Mouse (Mus musculus) midbrain, embryonic 10.5 days (tissue): ENCODE data around the gene Rasa3. TPM values are rescaled to one million over a fixed set of nuclear protein-coding genes. Genes with fewer than 3 reads are reported as not detected.

ENCODE experiments used
- DNase-seq: peaks from one replicate; pipeline ENCODE4 v3.0.0-alpha.2; 2017; ENCODE audit warnings: low spot score
- H3K27ac ChIP-seq: fragments of 300-500 bp; sonication (generic); replicated peaks from 2 replicates; pipeline ENCODE4 v1.5.1; 2016; ENCODE audit warnings: mild to moderate bottlenecking
- H3K27me3 ChIP-seq: fragments of 300-500 bp; sonication (generic); 2 replicates; pipeline ENCODE4 v1.6.1; 2016; ENCODE audit warnings: low read depth, mild to moderate bottlenecking; ENCODE audit not compliant: poor library complexity, severe bottlenecking
- H3K36me3 ChIP-seq: fragments of 300-500 bp; sonication (generic); 2 replicates; pipeline ENCODE4 v1.6.1; 2016; ENCODE audit warnings: mild to moderate bottlenecking, moderate library complexity
- H3K4me1 ChIP-seq: fragments of 300-500 bp; sonication (generic); 2 replicates; pipeline ENCODE4 v1.6.1; 2016
- H3K4me3 ChIP-seq: fragments of 300-500 bp; sonication (generic); 2 replicates; pipeline ENCODE4 v1.5.1; 2016; ENCODE audit warnings: mild to moderate bottlenecking, moderate library complexity
- H3K9me3 ChIP-seq: fragments of 300-500 bp; sonication (generic); replicated peaks from 2 replicates; pipeline ENCODE4 v1.6.1; 2016; ENCODE audit warnings: mild to moderate bottlenecking
- WGBS: fragments of 180-500 bp; shearing (Covaris S2); methylation state at CpG from one replicate; pipeline ENCODE4 v1.1.7; 2016; 5-methylcytosine and 5-hydroxymethylcytosine counted together
- polyA plus RNA-seq: library from polyadenylated mRNA; unstranded; fragments of >200 nt; fragmentation: Nextera tagmentation; extraction: Ambion mirVana; gene quantifications from 2 replicates; pipeline ENCODE4 v1.2.1, GENCODE M21; 2016

The Rasa3 gene
- polyA plus RNA-seq, 1 experiment from 2014 or later = 27.4 TPM

- Histone ChIP-seq H3K4me1 (peaks cover 33% of the 10 kb centered on the region), H3K36me3 (no peaks in the 10 kb centered on the region), H3K27ac (peak overlapping the region; percentile 89), H3K9me3 (no peaks in the 10 kb centered on the region), H3K4me3 (peak overlapping the region; percentile 81), H3K27me3 (peaks cover 27% of the 10 kb centered on the region)
- peak; percentile 73 for DNase-seq
- WGBS = under 1% methylated on average over 47 of the region's 47 CpGs
These were observed 546 bp downstream of the Rasa3 start for GRCm38 (mm10) chr8:13676701-13677412.

GRCm38 (mm10) chr8:13676302-13676700 lies 1.1 kb downstream of the Rasa3 start:
- under 1% methylated on average over 12 of the region's 12 CpGs for WGBS
- Histone ChIP-seq H3K9me3 (no peaks in the 10 kb centered on the region), H3K4me3 (peak overlapping the region; percentile 81), H3K36me3 (no peaks in the 10 kb centered on the region), H3K27ac (peak overlapping the region; percentile 89), H3K27me3 (peaks cover 27% of the 10 kb centered on the region), H3K4me1 (peaks cover 33% of the 10 kb centered on the region)
- peak; percentile 59 for DNase-seq

- 56% methylated on average over 8 of the region's 8 CpGs for WGBS
- peaks cover 33% of the 10 kb centered on the region for H3K4me1 ChIP-seq
- H3K27ac ChIP-seq = peak overlapping the region; percentile 89; the same call in 1 of the 2 replicates
These were observed 1.9 kb downstream of the Rasa3 start for GRCm38 (mm10) chr8:13675524-13675923.

GRCm38 (mm10) chr8:13675121-13675520 lies 2.3 kb downstream of the Rasa3 start:
- DNase-seq = no peak
- H3K4me1 ChIP-seq = peaks cover 35% of the 10 kb centered on the region
- H3K27ac ChIP-seq = no peak overlapping the region
- H3K9me3 ChIP-seq = no peaks in the 10 kb centered on the region
- no peaks in the 10 kb centered on the region for H3K36me3 ChIP-seq
- whole genome bisulfite sequencing = 86% methylated on average over 4 of the region's 4 CpGs
- H3K27me3 ChIP-seq = peaks cover 21% of the 10 kb centered on the region
- peak overlapping the region; percentile 81; the same call in 1 of the 2 replicates for H3K4me3 ChIP-seq

More at GRCm38 (mm10) chr8:13675524-13675923, 1.9 kb downstream of the Rasa3 start:
- Histone ChIP-seq H3K36me3 (no peaks in the 10 kb centered on the region), H3K27me3 (peaks cover 24% of the 10 kb centered on the region), H3K4me3 (peak overlapping the region; percentile 81), H3K9me3 (no peaks in the 10 kb centered on the region)
- DNase-seq = no peak

- Histone ChIP-seq H3K27me3 (peaks cover 14% of the 10 kb centered on the region), H3K4me3 (no peak overlapping the region), H3K9me3 (no peaks in the 10 kb centered on the region), H3K27ac (no peak overlapping the region), H3K4me1 (peaks cover 41% of the 10 kb centered on the region), H3K36me3 (no peaks in the 10 kb centered on the region)
- no peak for DNase-seq
- 78% methylated on average over 12 of the region's 12 CpGs for WGBS
These were observed 3.0 kb downstream of the Rasa3 start for GRCm38 (mm10) chr8:13674294-13675010.

- Histone ChIP-seq H3K27me3 (peaks cover 2% of the 10 kb centered on the region), H3K9me3 (no peaks in the 10 kb centered on the region), H3K27ac (no peak overlapping the region; the same call in 1 of the 2 replicates), H3K4me1 (peaks cover 41% of the 10 kb centered on the region), H3K36me3 (no peaks in the 10 kb centered on the region), H3K4me3 (no peak overlapping the region)
- WGBS = 79% methylated on average over 4 of the region's 4 CpGs
- DNase-seq = no peak
These were observed 4.2 kb downstream of the Rasa3 start for GRCm38 (mm10) chr8:13673215-13673614.

- Histone ChIP-seq H3K27me3 (no peaks in the 10 kb centered on the region), H3K4me1 (peaks cover 31% of the 10 kb centered on the region), H3K4me3 (no peak overlapping the region), H3K27ac (no peak overlapping the region), H3K36me3 (no peaks in the 10 kb centered on the region), H3K9me3 (no peaks in the 10 kb centered on the region)
- 92% methylated on average over 10 of the region's 10 CpGs for WGBS
- no peak for DNase-seq
These were observed 6.0 kb downstream of the Rasa3 start for GRCm38 (mm10) chr8:13671246-13672003.

- no peak overlapping the region for H3K4me3 ChIP-seq
- H3K27ac ChIP-seq = no peak overlapping the region
- H3K9me3 ChIP-seq = no peaks in the 10 kb centered on the region
- DNase-seq = no peak
- H3K4me1 ChIP-seq = peaks cover 17% of the 10 kb centered on the region
- 88% methylated on average over 17 of the region's 17 CpGs for WGBS
- H3K27me3 ChIP-seq = no peaks in the 10 kb centered on the region
- H3K36me3 ChIP-seq = no peaks in the 10 kb centered on the region
These were observed 7.4 kb downstream of the Rasa3 start for GRCm38 (mm10) chr8:13670011-13670471.

- no peaks in the 10 kb centered on the region for H3K36me3 ChIP-seq
- peaks cover 12% of the 10 kb centered on the region for H3K4me1 ChIP-seq
- H3K27me3 ChIP-seq = no peaks in the 10 kb centered on the region
- H3K9me3 ChIP-seq = no peaks in the 10 kb centered on the region
- no peak overlapping the region for H3K27ac ChIP-seq
- no peak overlapping the region for H3K4me3 ChIP-seq
- WGBS = 75% methylated on average over 10 of the region's 10 CpGs
- no peak for DNase-seq
These were observed 9.0 kb downstream of the Rasa3 start for GRCm38 (mm10) chr8:13668367-13668766.

- no peak overlapping the region for H3K27ac ChIP-seq
These were observed 9.5 kb downstream of the Rasa3 start for GRCm38 (mm10) chr8:13667917-13668316.

GRCm38 (mm10) chr8:13665944-13666343 lies 11.5 kb downstream of the Rasa3 start:
- no peaks in the 10 kb centered on the region for H3K36me3 ChIP-seq
- peaks cover 10% of the 10 kb centered on the region; the same call in 1 of the 2 replicates for H3K4me1 ChIP-seq
- H3K27ac ChIP-seq = no peak overlapping the region
- no peaks in the 10 kb centered on the region for H3K27me3 ChIP-seq
- no peak overlapping the region for H3K4me3 ChIP-seq
- DNase-seq = no peak
- WGBS = 89% methylated on average over 8 of the region's 8 CpGs
- no peaks in the 10 kb centered on the region for H3K9me3 ChIP-seq

More at GRCm38 (mm10) chr8:13667917-13668316, 9.5 kb downstream of the Rasa3 start:
- WGBS = 75% methylated on average over 4 of the region's 4 CpGs
- no peaks in the 10 kb centered on the region for H3K9me3 ChIP-seq
- H3K4me1 ChIP-seq = peaks cover 10% of the 10 kb centered on the region; the same call in 1 of the 2 replicates
- no peaks in the 10 kb centered on the region for H3K27me3 ChIP-seq
- no peaks in the 10 kb centered on the region for H3K36me3 ChIP-seq
- peak; percentile 25 for DNase-seq
- no peak overlapping the region for H3K4me3 ChIP-seq

GRCm38 (mm10) chr8:13665538-13665937 lies 11.9 kb downstream of the Rasa3 start:
- no peak for DNase-seq
- H3K4me3 ChIP-seq = no peak overlapping the region
- no peaks in the 10 kb centered on the region for H3K27me3 ChIP-seq
- H3K36me3 ChIP-seq = no peaks in the 10 kb centered on the region
- no peak overlapping the region for H3K27ac ChIP-seq
- H3K9me3 ChIP-seq = no peaks in the 10 kb centered on the region
- H3K4me1 ChIP-seq = peaks cover 10% of the 10 kb centered on the region; the same call in 1 of the 2 replicates
- WGBS = 90% methylated on average over 4 of the region's 4 CpGs
